Mouse (Mus musculus) liver, adult 2 months (tissue): ENCODE measurements at regions not wholly inside any gene's neighbourhood (a gene's known extent, or its start where the extent isn't known, plus 50 kb on each side); places are given as distances from the start of the nearest gene placed in this dataset.

Source experiments
- CTCF ChIP-seq: fragments of 200-500 bp; IDR thresholded peaks from 2 replicates; pipeline ENCODE4 v1.5.1; 2011; ENCODE audit warnings: low read depth, low read length, control low read depth
- POLR2A ChIP-seq: fragments of 200-500 bp; IDR thresholded peaks from 2 replicates; pipeline ENCODE4 v1.6.1; 2011; ENCODE audit warnings: low read length, control low read depth; ENCODE audit not compliant: insufficient read depth; ENCODE audit errors: extremely low read depth

- TF ChIP-seq CTCF (no peak), POLR2A (no peak)
These were observed 98.6 kb upstream of the St8sia2 start for GRCm38 (mm10) chr7:74112071-74112470.
